Mouse (Mus musculus) C2C12 (cell line): Measurements from ENCODE around the gene Hist1h2bl. TPM values are rescaled to one million over a fixed set of nuclear protein-coding genes. Genes with fewer than 3 reads are reported as not detected.

Experiments used
- H3K27me3 ChIP-seq: one replicate; pipeline ENCODE4 v1.6.1; 2011; ENCODE audit not compliant: control insufficient read depth, insufficient read depth, insufficient read length
- H3K36me3 ChIP-seq: one replicate; pipeline ENCODE4 v1.6.1; 2011; ENCODE audit not compliant: control insufficient read depth, insufficient read depth
- H3K4me3 ChIP-seq: one replicate; pipeline ENCODE4 v1.5.1; 2011; ENCODE audit warnings: mild to moderate bottlenecking, control low read depth; ENCODE audit not compliant: poor library complexity, insufficient read depth, severe bottlenecking
- H3K79me2 ChIP-seq: one replicate; pipeline ENCODE4 v1.6.1; 2011; ENCODE audit not compliant: control insufficient read depth, insufficient read depth
- H3K79me3 ChIP-seq: one replicate; pipeline ENCODE4 v1.6.1; 2011; ENCODE audit warnings: low read depth, control low read depth
- H3ac ChIP-seq: one replicate; pipeline ENCODE3; 2011; ENCODE audit warnings: low read depth; ENCODE audit not compliant: control insufficient read depth, insufficient read length
- CEBPB ChIP-seq: IDR thresholded peaks from one replicate; pipeline ENCODE4 v1.6.1; 2011; ENCODE audit warnings: low read depth, mild to moderate bottlenecking, control low read depth, moderate library complexity
- CTCF ChIP-seq: IDR thresholded peaks from one replicate; pipeline ENCODE4 v1.5.1; 2011; ENCODE audit not compliant: control insufficient read depth, insufficient read depth, insufficient read length
- FOSL1 ChIP-seq: IDR thresholded peaks from one replicate; pipeline ENCODE4 v1.8.0; 2011; ENCODE audit warnings: mild to moderate bottlenecking, low read length; ENCODE audit not compliant: poor library complexity, insufficient read depth, severe bottlenecking
- MAX ChIP-seq: IDR thresholded peaks from one replicate; pipeline ENCODE4 v1.6.1; 2011; ENCODE audit warnings: mild to moderate bottlenecking, control low read depth
- MYOD1 ChIP-seq: IDR thresholded peaks from one replicate; pipeline ENCODE4 v1.6.1; 2011; ENCODE audit warnings: low read depth; ENCODE audit not compliant: control insufficient read depth, insufficient read length
- MYOG ChIP-seq: IDR thresholded peaks from one replicate; pipeline ENCODE4 v1.6.1; 2011; ENCODE audit not compliant: control insufficient read depth, insufficient read length; ENCODE audit errors: extremely low read depth
- USF1 ChIP-seq: IDR thresholded peaks from one replicate; pipeline ENCODE4 v1.6.1; 2011; ENCODE audit warnings: low read depth, mild to moderate bottlenecking, control low read depth, moderate library complexity
- polyA plus RNA-seq: library from polyadenylated mRNA; unstranded; fragments of >200 nt; fragmentation: generic; extraction: Trizol; gene quantifications from one replicate; pipeline ENCODE4 v1.2.1, GENCODE M21; 2012; ENCODE audit warnings: missing spikeins

The Hist1h2bl gene
- polyA plus RNA-seq, 1 experiment, result 9.1 TPM

GRCm38 (mm10) chr13:21715131-21715863, 646 bp downstream of the Hist1h2bl start:
- Histone ChIP-seq H3K27me3 (no peaks in the 10 kb centered on the region), H3K4me3 (no peak overlapping the region), H3ac (peak overlapping the region; percentile 49), H3K79me2 (no peaks in the 10 kb centered on the region), H3K36me3 (no peaks in the 10 kb centered on the region), H3K79me3 (no peaks in the 10 kb centered on the region)
- TF ChIP-seq CEBPB (no peak), FOSL1 (no peak), MAX (no peak), USF1 (no peak), CTCF (no peak), MYOG (no peak), MYOD1 (no peak)

GRCm38 (mm10) chr13:21714725-21715124, 1.2 kb downstream of the Hist1h2bl start:
- Histone ChIP-seq H3K79me2 (no peaks in the 10 kb centered on the region), H3K27me3 (no peaks in the 10 kb centered on the region), H3K79me3 (no peaks in the 10 kb centered on the region), H3ac (no peak overlapping the region), H3K4me3 (no peak overlapping the region), H3K36me3 (no peaks in the 10 kb centered on the region)
- TF ChIP-seq USF1 (no peak), MAX (no peak), MYOG (no peak), MYOD1 (peak; percentile 15), FOSL1 (no peak), CEBPB (peak; percentile 91), CTCF (peak; percentile 53)

GRCm38 (mm10) chr13:21711698-21712097, 4.2 kb downstream of the Hist1h2bl start:
- no peak overlapping the region for H3K4me3 ChIP-seq
- no peak overlapping the region for H3ac ChIP-seq
- TF ChIP-seq USF1 (no peak), MYOD1 (no peak), FOSL1 (no peak), CEBPB (no peak), CTCF (no peak), MAX (no peak), MYOG (no peak)
- H3K79me2 ChIP-seq, result no peaks in the 10 kb centered on the region
- no peaks in the 10 kb centered on the region for H3K36me3 ChIP-seq
- no peaks in the 10 kb centered on the region for H3K79me3 ChIP-seq
- no peaks in the 10 kb centered on the region for H3K27me3 ChIP-seq

- Histone ChIP-seq H3ac (peak overlapping the region; percentile 20), H3K79me3 (no peaks in the 10 kb centered on the region), H3K36me3 (no peaks in the 10 kb centered on the region), H3K4me3 (peak overlapping the region; percentile 26), H3K79me2 (no peaks in the 10 kb centered on the region), H3K27me3 (no peaks in the 10 kb centered on the region)
- TF ChIP-seq MYOG (no peak), MYOD1 (no peak), MAX (no peak), FOSL1 (no peak), USF1 (no peak)
These were observed 5.0 kb downstream of the Hist1h2bl start for GRCm38 (mm10) chr13:21710821-21711525.

GRCm38 (mm10) chr13:21710031-21710711, 5.8 kb downstream of the Hist1h2bl start:
- Histone ChIP-seq H3K4me3 (peak overlapping the region; percentile 34), H3K79me2 (no peaks in the 10 kb centered on the region), H3ac (peak overlapping the region; percentile 68), H3K27me3 (no peaks in the 10 kb centered on the region), H3K36me3 (no peaks in the 10 kb centered on the region), H3K79me3 (no peaks in the 10 kb centered on the region)
- no peak for TF ChIP-seq FOSL1
- TF ChIP-seq CTCF, result peak; percentile 60

- Histone ChIP-seq H3K79me2 (no peaks in the 10 kb centered on the region), H3K36me3 (no peaks in the 10 kb centered on the region), H3K79me3 (no peaks in the 10 kb centered on the region), H3K27me3 (no peaks in the 10 kb centered on the region), H3ac (no peak overlapping the region), H3K4me3 (no peak overlapping the region)
- TF ChIP-seq USF1, result no peak
- TF ChIP-seq CTCF, result no peak
- TF ChIP-seq FOSL1, result no peak
- no peak for TF ChIP-seq MAX
- no peak for TF ChIP-seq MYOD1
- TF ChIP-seq MYOG, result no peak
- no peak for TF ChIP-seq CEBPB
These were observed 9.3 kb downstream of the Hist1h2bl start for GRCm38 (mm10) chr13:21706669-21707068.
